Mouse (Mus musculus): ENCODE measurements around the gene Prkaa1. TPM values are rescaled to one million over a fixed set of nuclear protein-coding genes. Genes with fewer than 3 reads are reported as not detected.

Prkaa1 gene
- polyA plus RNA-seq, 1 experiment from 2014 or later = 19.7 TPM

GRCm38 (mm10) chr15:5184668-5185330 is 41.1 kb downstream of the Prkaa1 start:
- Histone ChIP-seq H3K9me3 (ENCODE audit: control insufficient read depth, low read length) (no peaks in the 10 kb centered on the region), H3K27ac (replicated peaks; ENCODE audit: low read depth, low read length) (peak overlapping the region; percentile 87), H3K4me2 (ENCODE audit: low read length) (peak overlapping the region; percentile 71), H3K9ac (replicated peaks; ENCODE audit: low read length) (peak overlapping the region; percentile 81), H3K36me3 (ENCODE audit: control insufficient read depth, insufficient read depth, low read length) (peaks cover 6% of the 10 kb centered on the region; the same call in 1 of the 2 replicates), H3K27me3 (ENCODE audit: control insufficient read depth, insufficient read depth, low read length) (no peaks in the 10 kb centered on the region), H3K4me1 (ENCODE audit: control insufficient read depth, insufficient read depth, low read length) (peaks cover 13% of the 10 kb centered on the region), H3K4me3 (replicated peaks; ENCODE audit: low read depth, low read length) (peak overlapping the region; percentile 91)
- peak; percentile 68 for ATAC-seq (ENCODE audit: low FRiP score, low TSS enrichment)
- peak; percentile 56 for DNase-seq
- 44% methylated on average over 11 of the region's 11 CpGs for WGBS

- DNase-seq = peak; percentile 91
- Histone ChIP-seq H3K4me1 (ENCODE audit: control insufficient read depth, insufficient read depth, low read length) (peaks cover 13% of the 10 kb centered on the region), H3K9ac (replicated peaks; ENCODE audit: low read length) (peak within 1 kb of the TSS; percentile 81), H3K27ac (replicated peaks; ENCODE audit: low read depth, low read length) (peak within 1 kb of the TSS; percentile 87), H3K27me3 (ENCODE audit: control insufficient read depth, insufficient read depth, low read length) (no peaks in the 10 kb centered on the region), H3K9me3 (ENCODE audit: control insufficient read depth, low read length) (no peaks in the 10 kb centered on the region), H3K4me2 (ENCODE audit: low read length) (peak within 1 kb of the TSS; percentile 71), H3K36me3 (ENCODE audit: control insufficient read depth, insufficient read depth, low read length) (peaks cover 12% of the 10 kb centered on the region), H3K4me3 (replicated peaks; ENCODE audit: low read depth, low read length) (peak within 1 kb of the TSS; percentile 91)
- ATAC-seq (ENCODE audit: low FRiP score, low TSS enrichment) = peak; percentile 85
- WGBS = 1% methylated on average over 55 of the region's 55 CpGs
Observed at GRCm38 (mm10) chr15:5185366-5186292, 42.0 kb downstream of the Prkaa1 start, which contains the start of gene Ttc33. Ttc33 (plus strand) TSS chr15:5185525.

GRCm38 (mm10) chr15:5186293-5186675 is 42.6 kb downstream of the Prkaa1 start:
- no peaks in the 10 kb centered on the region for H3K9me3 ChIP-seq (ENCODE audit: control insufficient read depth, low read length)
- ATAC-seq (ENCODE audit: low FRiP score, low TSS enrichment) = no peak
- peak overlapping the region; percentile 81 for H3K9ac ChIP-seq (replicated peaks; ENCODE audit: low read length)
- H3K27me3 ChIP-seq (ENCODE audit: control insufficient read depth, insufficient read depth, low read length) = no peaks in the 10 kb centered on the region
- peak overlapping the region; percentile 91 for H3K4me3 ChIP-seq (replicated peaks; ENCODE audit: low read depth, low read length)
- WGBS = 41% methylated on average over 10 of the region's 10 CpGs
- H3K4me1 ChIP-seq (ENCODE audit: control insufficient read depth, insufficient read depth, low read length) = peaks cover 13% of the 10 kb centered on the region
- peaks cover 16% of the 10 kb centered on the region for H3K36me3 ChIP-seq (ENCODE audit: control insufficient read depth, insufficient read depth, low read length)
- no peak for DNase-seq
- H3K4me2 ChIP-seq (ENCODE audit: low read length) = peak overlapping the region; percentile 71
- H3K27ac ChIP-seq (replicated peaks; ENCODE audit: low read depth, low read length) = no peak overlapping the region; the same call in 1 of the 2 replicates

- Histone ChIP-seq H3K4me2 (ENCODE audit: low read length) (no peak overlapping the region), H3K4me3 (replicated peaks; ENCODE audit: low read depth, low read length) (no peak overlapping the region), H3K27ac (replicated peaks; ENCODE audit: low read depth, low read length) (no peak overlapping the region), H3K9me3 (ENCODE audit: control insufficient read depth, low read length) (no peaks in the 10 kb centered on the region), H3K27me3 (ENCODE audit: control insufficient read depth, insufficient read depth, low read length) (no peaks in the 10 kb centered on the region), H3K36me3 (ENCODE audit: control insufficient read depth, insufficient read depth, low read length) (peaks cover 19% of the 10 kb centered on the region), H3K4me1 (ENCODE audit: control insufficient read depth, insufficient read depth, low read length) (peaks cover 13% of the 10 kb centered on the region), H3K9ac (replicated peaks; ENCODE audit: low read length) (no peak overlapping the region)
- ATAC-seq (ENCODE audit: low FRiP score, low TSS enrichment) (no peak), DNase-seq (no peak)
- 63% methylated on average over 3 of the region's 4 CpGs for WGBS
Observed at GRCm38 (mm10) chr15:5187116-5187515, 43.5 kb downstream of the Prkaa1 start.

- Histone ChIP-seq H3K27ac (replicated peaks; ENCODE audit: low read depth, low read length) (no peak overlapping the region), H3K27me3 (ENCODE audit: control insufficient read depth, insufficient read depth, low read length) (no peaks in the 10 kb centered on the region), H3K9ac (replicated peaks; ENCODE audit: low read length) (no peak overlapping the region), H3K4me2 (ENCODE audit: low read length) (no peak overlapping the region), H3K36me3 (ENCODE audit: control insufficient read depth, insufficient read depth, low read length) (peaks cover 23% of the 10 kb centered on the region), H3K4me3 (replicated peaks; ENCODE audit: low read depth, low read length) (no peak overlapping the region), H3K4me1 (ENCODE audit: control insufficient read depth, insufficient read depth, low read length) (peaks cover 13% of the 10 kb centered on the region), H3K9me3 (ENCODE audit: control insufficient read depth, low read length) (no peaks in the 10 kb centered on the region)
- no peak for ATAC-seq (ENCODE audit: low FRiP score, low TSS enrichment)
- 88% methylated on average over 1 of the region's 1 CpGs for WGBS
- no peak for DNase-seq
Observed at GRCm38 (mm10) chr15:5188029-5188428, 44.4 kb downstream of the Prkaa1 start.

GRCm38 (mm10) chr15:5189504-5190093 is 45.9 kb downstream of the Prkaa1 start:
- WGBS = 77% methylated on average over 10 of the region's 10 CpGs
- DNase-seq = peak; percentile 13
- Histone ChIP-seq H3K4me3 (replicated peaks; ENCODE audit: low read depth, low read length) (no peak overlapping the region), H3K9me3 (ENCODE audit: control insufficient read depth, low read length) (no peaks in the 10 kb centered on the region), H3K4me1 (ENCODE audit: control insufficient read depth, insufficient read depth, low read length) (peaks cover 9% of the 10 kb centered on the region), H3K4me2 (ENCODE audit: low read length) (no peak overlapping the region), H3K9ac (replicated peaks; ENCODE audit: low read length) (no peak overlapping the region), H3K27ac (replicated peaks; ENCODE audit: low read depth, low read length) (no peak overlapping the region), H3K27me3 (ENCODE audit: control insufficient read depth, insufficient read depth, low read length) (no peaks in the 10 kb centered on the region), H3K36me3 (ENCODE audit: control insufficient read depth, insufficient read depth, low read length) (peaks cover 23% of the 10 kb centered on the region)
- no peak for ATAC-seq (ENCODE audit: low FRiP score, low TSS enrichment)

- no peak overlapping the region for H3K4me2 ChIP-seq (ENCODE audit: low read length)
- H3K4me1 ChIP-seq (ENCODE audit: control insufficient read depth, insufficient read depth, low read length) = no peaks in the 10 kb centered on the region
- peak; percentile 62 for DNase-seq
- 82% methylated on average over 3 of the region's 3 CpGs for WGBS
- no peaks in the 10 kb centered on the region for H3K27me3 ChIP-seq (ENCODE audit: control insufficient read depth, insufficient read depth, low read length)
- no peaks in the 10 kb centered on the region for H3K9me3 ChIP-seq (ENCODE audit: control insufficient read depth, low read length)
- ATAC-seq (ENCODE audit: low FRiP score, low TSS enrichment) = no peak
- no peak overlapping the region for H3K27ac ChIP-seq (replicated peaks; ENCODE audit: low read depth, low read length)
- peaks cover 26% of the 10 kb centered on the region for H3K36me3 ChIP-seq (ENCODE audit: control insufficient read depth, insufficient read depth, low read length)
- H3K9ac ChIP-seq (replicated peaks; ENCODE audit: low read length) = no peak overlapping the region
- H3K4me3 ChIP-seq (replicated peaks; ENCODE audit: low read depth, low read length) = no peak overlapping the region
Observed at GRCm38 (mm10) chr15:5193833-5194232, 50.2 kb downstream of the Prkaa1 start.

- WGBS = 92% methylated on average over 6 of the region's 6 CpGs
- no peaks in the 10 kb centered on the region for H3K27me3 ChIP-seq (ENCODE audit: control insufficient read depth, insufficient read depth, low read length)
- DNase-seq = no peak
- H3K4me2 ChIP-seq (ENCODE audit: low read length) = no peak overlapping the region
- no peak overlapping the region for H3K9ac ChIP-seq (replicated peaks; ENCODE audit: low read length)
- peaks cover 26% of the 10 kb centered on the region for H3K36me3 ChIP-seq (ENCODE audit: control insufficient read depth, insufficient read depth, low read length)
- no peak overlapping the region for H3K27ac ChIP-seq (replicated peaks; ENCODE audit: low read depth, low read length)
- no peak for ATAC-seq (ENCODE audit: low FRiP score, low TSS enrichment)
- H3K4me3 ChIP-seq (replicated peaks; ENCODE audit: low read depth, low read length) = no peak overlapping the region
- no peaks in the 10 kb centered on the region for H3K9me3 ChIP-seq (ENCODE audit: control insufficient read depth, low read length)
- H3K4me1 ChIP-seq (ENCODE audit: control insufficient read depth, insufficient read depth, low read length) = no peaks in the 10 kb centered on the region
Observed at GRCm38 (mm10) chr15:5194446-5194845, 50.8 kb downstream of the Prkaa1 start.
